Mouse (Mus musculus): ENCODE measurements around the gene Magea8.
"Not testable (repeated sequence)": the region's sequence is repeated elsewhere in the genome, so short reads cannot be mapped to it uniquely, and the experiment has no call there.

Gene Magea8

GRCm38 (mm10) chrX:154995750-154996149 is at the start of gene Magea8:
TSS of gene Magea8 (minus strand) at chrX:154995850.
- in situ Hi-C loops (cut with MboI; ENCODE audit: low pct_unique_long_range_greater_than_20kb in 1 of 2, low sequenced_read_pairs in 2 of 2, unreplicated experiment in 1 of 2), result not testable (repeated sequence)

- in situ Hi-C loops (cut with MboI; ENCODE audit: low pct_unique_long_range_greater_than_20kb in 1 of 2, low sequenced_read_pairs in 2 of 2, unreplicated experiment in 1 of 2), result not testable (repeated sequence)
These were observed 46.2 kb downstream of the Magea8 start, which contains the start of gene Magea3 for GRCm38 (mm10) chrX:154949405-154949804. TSS of gene Magea3 (minus strand) at chrX:154949505.

DNA sequence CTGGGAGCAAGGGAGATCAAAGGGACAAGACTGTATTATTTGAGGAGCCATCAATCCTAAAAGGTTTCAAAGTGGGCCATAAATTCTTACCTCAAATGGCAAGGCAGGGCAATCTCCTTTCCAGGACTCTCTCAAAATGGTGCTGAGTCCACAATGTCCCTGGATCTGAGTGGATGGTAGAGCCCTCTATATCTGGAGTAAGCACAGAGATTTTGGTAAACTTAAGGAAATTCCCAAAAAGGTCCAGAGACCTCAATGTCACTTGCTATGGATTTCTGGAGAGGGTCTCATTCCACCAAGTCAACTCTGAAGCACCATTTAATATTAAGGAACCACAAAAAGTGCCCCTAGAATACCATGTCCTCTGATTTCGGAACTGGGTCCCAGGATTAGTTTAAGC is 59.8 kb downstream of the Magea8 start, which contains the start of gene Magea6:
TSS of gene Magea6 (minus strand) at position 101 of the 400 bp plus-strand sequence.
- in situ Hi-C loops (cut with MboI; ENCODE audit: low pct_unique_long_range_greater_than_20kb in 1 of 2, low sequenced_read_pairs in 2 of 2, unreplicated experiment in 1 of 2), result not testable (repeated sequence)
